Mouse (Mus musculus) kidney, postnatal 10 days (tissue): ENCODE results near the gene Serpina12.

ENCODE experiments used
- DNase-seq: peaks from one replicate; pipeline ENCODE4 v3.0.0; 2021; ENCODE audit warnings: mixed read lengths

Gene Serpina12

GRCm38 (mm10) chr12:104002569-104003237, 41.5 kb downstream of the Serpina12 start:
- peak; percentile 29 for DNase-seq

GRCm38 (mm10) chr12:104000594-104000993, 43.6 kb downstream of the Serpina12 start:
- DNase-seq, result no peak

GRCm38 (mm10) chr12:103999611-104000010, 44.6 kb downstream of the Serpina12 start:
- no peak for DNase-seq

GRCm38 (mm10) chr12:103996513-103996912, 47.7 kb downstream of the Serpina12 start:
- DNase-seq, result no peak

GRCm38 (mm10) chr12:103995292-103996072, 48.8 kb downstream of the Serpina12 start:
- peak; percentile 80 for DNase-seq

GRCm38 (mm10) chr12:103992945-103993344, 51.3 kb downstream of the Serpina12 start:
- DNase-seq, result no peak

- DNase-seq, result no peak
Observed at GRCm38 (mm10) chr12:103989857-103990256, 54.4 kb downstream of the Serpina12 start, which contains the start of gene Serpina11. Gene Serpina11, minus strand, starts transcription at chr12:103989957.

- no peak for DNase-seq
Observed at GRCm38 (mm10) chr12:103989514-103989767, 54.8 kb downstream of the Serpina12 start.

- DNase-seq, result no peak
Observed at GRCm38 (mm10) chr12:103988754-103989513, 55.3 kb downstream of the Serpina12 start.

GRCm38 (mm10) chr12:103985868-103986267, 58.4 kb downstream of the Serpina12 start:
- DNase-seq, result no peak

GRCm38 (mm10) chr12:103984935-103985334, 59.3 kb downstream of the Serpina12 start:
- DNase-seq, result peak; percentile 76

GRCm38 (mm10) chr12:103981646-103982360, 62.4 kb downstream of the Serpina12 start:
- no peak for DNase-seq
